Mouse (Mus musculus): ENCODE measurements at regions not wholly inside any gene's neighbourhood (a gene's known extent, or its start where the extent isn't known, plus 50 kb on each side); places are given as distances from the start of the nearest gene placed in this dataset.
A peak's percentile ranks its signal among the peaks of the same experiment; 100 is the strongest.

DNA sequence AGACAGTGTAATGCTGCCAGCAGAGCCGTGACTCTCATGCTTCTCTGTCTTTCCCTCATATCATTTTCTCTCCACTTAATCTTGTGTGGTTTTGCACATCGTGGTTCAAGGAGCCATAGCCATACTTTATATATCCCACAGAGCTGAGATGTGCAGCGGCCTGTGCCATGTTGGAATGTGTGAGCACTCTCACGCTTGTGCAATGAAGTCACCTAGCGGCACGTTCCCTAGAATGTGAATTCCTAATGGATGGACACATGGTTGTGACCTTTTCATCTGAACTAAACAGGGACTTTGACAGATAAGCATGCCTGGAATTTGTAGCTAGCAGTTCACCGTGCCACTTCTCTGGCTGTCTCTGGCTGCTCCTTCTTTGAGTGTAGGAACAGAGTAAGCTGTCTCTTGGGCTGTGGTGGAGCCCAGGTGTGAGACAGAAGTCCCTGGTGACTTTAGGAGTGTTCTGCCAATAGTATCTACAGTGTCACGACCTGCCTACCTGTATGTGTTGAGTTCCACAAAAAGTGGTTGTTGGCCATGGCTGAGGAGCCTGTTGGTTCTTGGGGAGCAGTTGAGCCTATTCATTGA, 129.0 kb downstream of the Bod1 start:
- no peaks in the 10 kb centered on the region for H3K27me3 ChIP-seq (ENCODE audit: control insufficient read depth, insufficient read depth, low read depth, low read length)
- H3K9me3 ChIP-seq (ENCODE audit: control insufficient read depth, low read length), result no peaks in the 10 kb centered on the region
- H3K9ac ChIP-seq (ENCODE audit: low read length), result no peak overlapping the region
- no peaks in the 10 kb centered on the region for H3K4me1 ChIP-seq (replicated peaks; ENCODE audit: control insufficient read depth, insufficient read depth, low read length)
- no peak overlapping the region for H3K4me3 ChIP-seq (ENCODE audit: low read length)
- ATAC-seq (ENCODE audit: low read depth), result no peak
- no peaks in the 10 kb centered on the region for H3K36me3 ChIP-seq (ENCODE audit: control insufficient read depth, insufficient read depth, low read length)
- no peak overlapping the region for H3K27ac ChIP-seq (ENCODE audit: low read length)
- no peak overlapping the region for H3K4me2 ChIP-seq (ENCODE audit: low read depth, low read length)
- WGBS, result 56% methylated on average over 8 of the region's 8 CpGs

DNA sequence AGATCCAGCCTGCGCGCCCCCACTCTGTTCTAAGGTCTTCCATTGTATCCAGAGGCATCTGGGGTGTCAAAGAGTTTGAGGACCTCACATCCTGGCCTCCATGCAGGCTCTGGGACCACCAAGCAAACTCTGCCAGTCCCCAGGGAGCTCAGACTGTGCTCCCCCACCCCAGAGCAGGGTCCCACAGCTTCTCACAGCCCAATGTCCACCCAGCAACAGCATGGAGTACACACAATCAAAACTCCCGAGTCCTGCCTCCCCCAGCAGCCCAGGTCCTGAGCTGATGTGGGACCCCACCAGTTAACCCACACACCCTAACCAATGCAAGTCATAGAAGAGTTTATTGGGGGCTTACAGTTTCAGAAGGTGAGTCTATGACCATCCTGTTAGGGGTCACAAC, 130.3 kb downstream of the Bod1 start:
- no peaks in the 10 kb centered on the region for H3K4me1 ChIP-seq (replicated peaks; ENCODE audit: control insufficient read depth, insufficient read depth, low read length)
- H3K36me3 ChIP-seq (ENCODE audit: control insufficient read depth, insufficient read depth, low read length), result no peaks in the 10 kb centered on the region
- no peak for ATAC-seq (ENCODE audit: low read depth)
- 93% methylated on average over 3 of the region's 3 CpGs for WGBS
- H3K4me3 ChIP-seq (ENCODE audit: low read length), result no peak overlapping the region
- no peaks in the 10 kb centered on the region for H3K9me3 ChIP-seq (ENCODE audit: control insufficient read depth, low read length)
- no peak overlapping the region for H3K9ac ChIP-seq (ENCODE audit: low read length)
- no peak overlapping the region for H3K4me2 ChIP-seq (ENCODE audit: low read depth, low read length)
- no peak overlapping the region for H3K27ac ChIP-seq (ENCODE audit: low read length)
- no peaks in the 10 kb centered on the region for H3K27me3 ChIP-seq (ENCODE audit: control insufficient read depth, insufficient read depth, low read depth, low read length)

DNA sequence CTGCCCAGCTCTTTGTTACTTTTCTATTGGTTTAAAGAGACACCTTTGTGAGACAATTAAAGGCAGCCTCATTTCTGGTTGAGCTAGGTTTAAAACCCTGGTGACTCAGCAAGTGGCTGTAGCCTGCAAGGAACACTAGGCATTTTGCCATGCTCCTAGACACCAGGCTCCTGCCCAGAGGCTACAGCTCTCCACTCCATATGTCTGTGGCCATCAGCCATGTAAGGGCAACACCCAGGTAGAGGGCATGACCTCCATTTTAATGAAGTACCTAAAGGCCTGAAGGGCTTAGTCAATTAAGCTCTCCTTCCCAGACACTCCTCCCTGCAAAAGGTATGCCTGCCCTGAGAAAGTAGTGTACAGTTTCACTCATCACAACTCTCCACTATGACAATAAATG, 130.9 kb downstream of the Bod1 start:
- Histone ChIP-seq H3K4me3 (ENCODE audit: low read length) (no peak overlapping the region), H3K4me2 (ENCODE audit: low read depth, low read length) (no peak overlapping the region), H3K36me3 (ENCODE audit: control insufficient read depth, insufficient read depth, low read length) (no peaks in the 10 kb centered on the region), H3K9ac (ENCODE audit: low read length) (no peak overlapping the region), H3K4me1 (replicated peaks; ENCODE audit: control insufficient read depth, insufficient read depth, low read length) (no peaks in the 10 kb centered on the region), H3K27me3 (ENCODE audit: control insufficient read depth, insufficient read depth, low read depth, low read length) (no peaks in the 10 kb centered on the region), H3K27ac (ENCODE audit: low read length) (no peak overlapping the region), H3K9me3 (ENCODE audit: control insufficient read depth, low read length) (no peaks in the 10 kb centered on the region)
- ATAC-seq (ENCODE audit: low read depth), result no peak

DNA sequence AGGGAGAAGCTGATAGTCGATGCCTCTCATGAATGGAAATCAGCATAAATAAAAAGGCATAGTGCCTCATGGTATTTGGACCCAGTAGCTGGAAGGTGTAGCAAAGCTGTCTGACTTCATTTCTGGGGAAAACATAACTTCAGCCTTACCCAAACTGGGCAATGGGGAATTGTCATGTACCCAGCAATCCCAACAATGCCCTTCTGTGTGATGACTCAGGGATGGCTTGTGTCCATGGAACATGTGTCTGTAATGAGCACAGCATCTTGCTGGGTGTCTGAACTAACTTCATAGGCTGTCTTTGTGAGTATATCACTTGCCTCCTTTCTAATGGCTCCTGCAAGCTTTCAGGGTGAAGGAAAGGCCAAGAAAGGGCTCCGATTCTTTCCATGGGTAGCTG, 140.3 kb downstream of the Bod1 start:
- Histone ChIP-seq H3K9ac (ENCODE audit: low read length) (no peak overlapping the region), H3K4me1 (replicated peaks; ENCODE audit: control insufficient read depth, insufficient read depth, low read length) (no peaks in the 10 kb centered on the region), H3K27me3 (ENCODE audit: control insufficient read depth, insufficient read depth, low read depth, low read length) (no peaks in the 10 kb centered on the region), H3K4me2 (ENCODE audit: low read depth, low read length) (no peak overlapping the region), H3K36me3 (ENCODE audit: control insufficient read depth, insufficient read depth, low read length) (no peaks in the 10 kb centered on the region), H3K4me3 (ENCODE audit: low read length) (no peak overlapping the region), H3K27ac (ENCODE audit: low read length) (no peak overlapping the region), H3K9me3 (ENCODE audit: control insufficient read depth, low read length) (no peaks in the 10 kb centered on the region)
- WGBS, result 82% methylated on average over 2 of the region's 2 CpGs
- no peak for ATAC-seq (ENCODE audit: low read depth)

DNA sequence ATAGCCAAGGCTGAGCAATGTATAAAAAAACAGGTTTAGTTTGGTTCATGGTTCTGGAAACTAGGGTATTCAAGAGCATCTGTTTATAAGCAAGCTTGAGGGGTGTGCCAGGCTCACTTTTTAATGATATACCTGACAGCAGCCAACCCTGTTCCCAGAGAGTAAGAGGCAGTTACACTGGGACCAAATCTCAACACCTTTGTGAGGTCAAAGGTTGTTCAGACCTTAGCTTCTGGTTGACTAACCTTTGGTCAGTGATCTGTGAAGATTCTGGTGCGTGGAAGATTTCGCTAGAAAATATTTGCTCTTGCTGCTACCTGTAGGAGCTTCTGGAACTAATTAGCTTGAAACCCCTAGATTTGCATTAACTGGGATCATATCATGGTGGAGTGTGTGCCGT, 140.8 kb downstream of the Bod1 start:
- Histone ChIP-seq H3K9ac (ENCODE audit: low read length) (no peak overlapping the region), H3K36me3 (ENCODE audit: control insufficient read depth, insufficient read depth, low read length) (no peaks in the 10 kb centered on the region), H3K4me3 (ENCODE audit: low read length) (no peak overlapping the region), H3K4me1 (replicated peaks; ENCODE audit: control insufficient read depth, insufficient read depth, low read length) (no peaks in the 10 kb centered on the region), H3K27me3 (ENCODE audit: control insufficient read depth, insufficient read depth, low read depth, low read length) (no peaks in the 10 kb centered on the region), H3K9me3 (ENCODE audit: control insufficient read depth, low read length) (no peaks in the 10 kb centered on the region), H3K4me2 (ENCODE audit: low read depth, low read length) (no peak overlapping the region), H3K27ac (ENCODE audit: low read length) (no peak overlapping the region)
- 92% methylated on average over 3 of the region's 3 CpGs for WGBS
- ATAC-seq (ENCODE audit: low read depth), result no peak

DNA sequence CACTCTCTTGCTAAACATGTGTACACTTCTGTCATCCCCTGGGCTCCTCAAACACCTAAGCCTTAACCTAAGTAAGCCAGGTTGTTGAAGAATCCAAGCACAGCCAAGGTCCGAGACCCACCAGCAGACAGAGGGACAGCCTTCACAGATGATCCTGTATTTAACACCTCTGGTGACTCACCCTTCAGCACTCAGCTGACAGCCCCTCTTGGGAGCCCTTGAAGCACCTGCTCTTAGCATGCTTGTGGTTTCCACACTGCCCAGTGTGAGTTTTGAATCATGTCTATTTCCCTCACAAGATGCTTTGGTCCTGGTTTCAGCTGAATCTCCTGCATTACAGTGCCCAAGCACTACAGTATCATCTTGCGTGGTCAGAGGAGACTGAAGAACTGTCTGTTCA, 142.0 kb downstream of the Bod1 start:
- WGBS, result 68% methylated on average over 2 of the region's 2 CpGs
- Histone ChIP-seq H3K27me3 (ENCODE audit: control insufficient read depth, insufficient read depth, low read depth, low read length) (no peaks in the 10 kb centered on the region), H3K9me3 (ENCODE audit: control insufficient read depth, low read length) (no peaks in the 10 kb centered on the region), H3K4me2 (ENCODE audit: low read depth, low read length) (no peak overlapping the region), H3K4me3 (ENCODE audit: low read length) (no peak overlapping the region), H3K36me3 (ENCODE audit: control insufficient read depth, insufficient read depth, low read length) (no peaks in the 10 kb centered on the region), H3K4me1 (replicated peaks; ENCODE audit: control insufficient read depth, insufficient read depth, low read length) (no peaks in the 10 kb centered on the region), H3K27ac (ENCODE audit: low read length) (no peak overlapping the region), H3K9ac (ENCODE audit: low read length) (no peak overlapping the region)
- ATAC-seq (ENCODE audit: low read depth), result no peak

DNA sequence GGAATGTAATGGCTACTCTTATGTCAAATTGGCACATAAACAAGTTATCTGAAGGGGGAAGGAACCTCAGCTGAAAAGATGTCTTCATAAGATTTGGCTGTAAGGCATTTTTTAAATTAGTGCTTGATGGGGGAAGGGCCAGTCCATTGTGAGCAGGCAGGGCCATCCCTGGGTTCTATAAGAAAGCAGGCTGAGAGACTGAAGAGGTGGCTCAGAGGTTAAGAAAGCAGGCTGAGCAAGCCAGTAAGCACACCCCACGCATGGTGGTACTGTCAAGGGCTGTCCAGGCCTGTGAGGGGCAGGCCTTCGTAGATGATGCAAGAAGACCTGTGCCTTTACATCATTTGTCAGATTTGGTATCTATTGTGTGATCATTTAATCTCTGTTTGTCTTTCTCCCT, 147.0 kb downstream of the Bod1 start:
- Histone ChIP-seq H3K4me3 (ENCODE audit: low read length) (no peak overlapping the region), H3K27ac (ENCODE audit: low read length) (no peak overlapping the region), H3K9me3 (ENCODE audit: control insufficient read depth, low read length) (no peaks in the 10 kb centered on the region), H3K4me1 (replicated peaks; ENCODE audit: control insufficient read depth, insufficient read depth, low read length) (no peaks in the 10 kb centered on the region), H3K9ac (ENCODE audit: low read length) (no peak overlapping the region), H3K4me2 (ENCODE audit: low read depth, low read length) (no peak overlapping the region), H3K27me3 (ENCODE audit: control insufficient read depth, insufficient read depth, low read depth, low read length) (no peaks in the 10 kb centered on the region), H3K36me3 (ENCODE audit: control insufficient read depth, insufficient read depth, low read length) (no peaks in the 10 kb centered on the region)
- 69% methylated on average over 2 of the region's 2 CpGs for WGBS
- no peak for ATAC-seq (ENCODE audit: low read depth)

DNA sequence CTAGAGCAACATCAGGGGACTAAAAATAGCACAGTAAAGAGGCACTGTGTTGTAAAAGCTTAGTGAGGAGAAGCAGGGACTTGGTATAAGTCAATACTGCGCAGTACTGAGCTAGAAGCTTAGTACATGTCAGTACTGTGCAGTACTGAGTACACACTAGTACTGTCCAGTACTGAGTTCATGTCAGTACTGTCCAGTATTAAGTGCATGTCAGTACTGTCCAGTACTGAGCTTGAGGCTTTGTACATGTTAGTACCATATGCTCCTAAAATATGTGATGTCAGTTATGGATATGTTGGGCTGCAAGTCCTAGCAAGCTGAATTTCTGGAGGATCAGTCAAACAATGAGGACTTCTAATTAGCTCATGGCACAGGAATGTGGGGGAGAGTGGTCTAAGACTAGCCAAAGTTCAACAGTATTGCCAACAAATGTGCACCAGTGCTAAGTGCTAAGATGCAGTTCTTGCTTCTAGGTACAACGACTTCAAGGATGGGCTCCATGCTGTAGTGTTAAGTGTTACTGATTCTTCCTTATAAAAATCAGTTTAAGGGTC, 147.5 kb downstream of the Bod1 start:
- Histone ChIP-seq H3K9me3 (ENCODE audit: control insufficient read depth, low read length) (no peaks in the 10 kb centered on the region), H3K9ac (ENCODE audit: low read length) (no peak overlapping the region), H3K36me3 (ENCODE audit: control insufficient read depth, insufficient read depth, low read length) (no peaks in the 10 kb centered on the region), H3K27me3 (ENCODE audit: control insufficient read depth, insufficient read depth, low read depth, low read length) (no peaks in the 10 kb centered on the region), H3K4me2 (ENCODE audit: low read depth, low read length) (no peak overlapping the region), H3K4me3 (ENCODE audit: low read length) (no peak overlapping the region), H3K4me1 (replicated peaks; ENCODE audit: control insufficient read depth, insufficient read depth, low read length) (no peaks in the 10 kb centered on the region), H3K27ac (ENCODE audit: low read length) (no peak overlapping the region)
- whole genome bisulfite sequencing, result 67% methylated on average over 2 of the region's 2 CpGs
- peak; percentile 23; the same call in 1 of the 2 replicates for ATAC-seq (ENCODE audit: low read depth)

DNA sequence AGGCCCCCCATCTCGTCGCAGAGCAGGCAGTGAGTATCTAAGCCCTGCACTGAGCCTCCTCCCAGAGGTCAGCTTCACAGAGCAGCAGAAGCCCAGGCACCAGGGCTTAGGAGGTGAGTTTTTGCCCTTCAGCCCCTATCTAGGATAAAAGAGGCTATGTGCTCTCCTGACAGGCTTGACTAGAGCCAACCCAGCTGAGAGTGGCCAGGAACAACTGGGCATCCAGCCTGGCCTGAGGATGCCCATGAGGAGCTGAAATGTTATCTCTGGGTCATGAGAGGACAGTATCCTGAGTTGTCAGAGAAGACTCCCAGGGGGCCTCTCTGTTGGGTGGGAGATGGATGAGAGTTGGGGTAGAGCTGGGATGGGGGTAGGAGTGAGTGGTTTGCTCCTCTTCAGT, 149.6 kb downstream of the Bod1 start:
- H3K9me3 ChIP-seq (ENCODE audit: control insufficient read depth, low read length), result no peaks in the 10 kb centered on the region
- no peak overlapping the region for H3K4me3 ChIP-seq (ENCODE audit: low read length)
- ATAC-seq (ENCODE audit: low read depth), result no peak
- H3K36me3 ChIP-seq (ENCODE audit: control insufficient read depth, insufficient read depth, low read length), result no peaks in the 10 kb centered on the region
- no peak overlapping the region for H3K4me2 ChIP-seq (ENCODE audit: low read depth, low read length)
- no peak overlapping the region for H3K27ac ChIP-seq (ENCODE audit: low read length)
- H3K4me1 ChIP-seq (replicated peaks; ENCODE audit: control insufficient read depth, insufficient read depth, low read length), result no peaks in the 10 kb centered on the region
- no peaks in the 10 kb centered on the region for H3K27me3 ChIP-seq (ENCODE audit: control insufficient read depth, insufficient read depth, low read depth, low read length)
- H3K9ac ChIP-seq (ENCODE audit: low read length), result no peak overlapping the region
- 60% methylated on average over 2 of the region's 2 CpGs for WGBS

DNA sequence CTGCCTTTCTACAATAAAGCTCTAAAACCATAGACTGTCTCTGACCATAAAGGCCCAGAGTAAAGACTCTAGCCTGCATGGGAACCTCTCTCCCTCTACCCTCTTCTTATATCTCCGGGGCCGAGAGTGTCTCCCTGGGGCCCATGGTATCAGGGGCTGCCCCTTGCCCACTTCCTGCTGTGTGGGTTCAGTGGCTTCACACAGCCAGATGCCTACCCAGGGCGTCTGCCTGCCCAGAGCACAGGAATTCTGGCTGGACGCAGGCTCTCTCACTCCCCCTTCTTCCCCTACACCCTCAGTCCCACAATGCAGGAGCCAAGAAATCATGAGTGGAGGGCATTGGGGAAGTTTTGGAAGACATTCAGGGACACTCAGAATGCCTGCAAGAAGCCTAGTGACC, 150.8 kb downstream of the Bod1 start:
- 79% methylated on average over 4 of the region's 4 CpGs for WGBS

More for the DNA sequence above, 150.8 kb downstream of the Bod1 start:
- Histone ChIP-seq H3K9ac (ENCODE audit: low read length) (no peak overlapping the region), H3K36me3 (ENCODE audit: control insufficient read depth, insufficient read depth, low read length) (no peaks in the 10 kb centered on the region), H3K4me1 (replicated peaks; ENCODE audit: control insufficient read depth, insufficient read depth, low read length) (no peaks in the 10 kb centered on the region), H3K9me3 (ENCODE audit: control insufficient read depth, low read length) (no peaks in the 10 kb centered on the region), H3K4me3 (ENCODE audit: low read length) (no peak overlapping the region), H3K4me2 (ENCODE audit: low read depth, low read length) (no peak overlapping the region), H3K27ac (ENCODE audit: low read length) (no peak overlapping the region), H3K27me3 (ENCODE audit: control insufficient read depth, insufficient read depth, low read depth, low read length) (no peaks in the 10 kb centered on the region)
- no peak for ATAC-seq (ENCODE audit: low read depth)
